Mouse (Mus musculus): ENCODE data around the gene Cabin1. TPM values are rescaled to one million over a fixed set of nuclear protein-coding genes. Genes with fewer than 3 reads are reported as not detected.

Cabin1 gene
- polyA plus RNA-seq, 1 experiment: 82.3 TPM

DNA sequence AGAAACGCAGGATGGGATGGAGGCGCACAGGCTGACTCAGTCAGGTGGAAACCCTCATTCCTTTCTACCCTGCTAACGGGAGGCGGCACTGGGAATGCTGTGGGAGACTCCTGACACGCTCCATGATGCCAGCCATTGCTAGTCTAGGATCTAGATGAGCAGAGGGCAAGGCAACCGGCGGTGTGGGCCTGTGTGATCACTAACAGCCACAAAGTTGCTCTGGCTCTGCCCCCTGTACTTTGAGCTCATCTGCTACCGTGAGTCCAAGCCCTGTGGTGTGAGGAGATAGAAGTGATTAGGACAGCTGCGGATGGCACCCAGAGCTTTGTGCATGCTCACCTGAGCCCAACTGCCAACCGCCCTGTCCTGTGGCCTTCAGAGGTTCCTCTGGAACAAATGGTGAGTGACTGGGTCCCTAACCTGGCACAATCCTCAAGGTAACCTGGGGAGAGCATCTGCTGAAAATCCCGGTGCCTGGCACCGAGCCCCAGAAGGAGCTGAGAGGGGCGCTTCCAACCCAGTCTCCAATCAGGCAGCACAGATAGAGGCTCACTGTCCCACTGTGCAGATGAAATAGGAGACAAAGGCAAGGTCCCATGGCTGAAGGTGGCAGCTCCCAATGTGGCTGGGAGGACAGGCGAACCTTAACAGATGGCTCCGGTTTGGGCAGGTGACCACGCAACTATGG lies 112.6 kb downstream of the Cabin1 start:
- DNase-seq: no peak
- Histone ChIP-seq H3K27me3 (ENCODE audit: control insufficient read depth, insufficient read depth, low read length) (no peaks in the 10 kb centered on the region), H3K4me1 (replicated peaks; ENCODE audit: control insufficient read depth, insufficient read depth, low read length) (no peaks in the 10 kb centered on the region), H3K27ac (ENCODE audit: control insufficient read depth, insufficient read depth, low read length) (no peak overlapping the region), H3K36me3 (ENCODE audit: control insufficient read depth, insufficient read depth, low read length) (peaks cover 42% of the 10 kb centered on the region), H3K4me3 (ENCODE audit: control insufficient read depth, insufficient read depth, low read length) (no peak overlapping the region)
- WGBS: 97% methylated on average over 16 of the region's 16 CpGs
- TF ChIP-seq POLR2A (IDR thresholded peaks at IDR 0.05; ENCODE audit: control insufficient read depth, extremely low read depth, insufficient read depth, low read length, poor library complexity) (no peak), CTCF (IDR thresholded peaks at IDR 0.05; ENCODE audit: borderline replicate concordance, control insufficient read depth, extremely low read depth, insufficient read depth, low read length, poor library complexity) (no peak)

DNA sequence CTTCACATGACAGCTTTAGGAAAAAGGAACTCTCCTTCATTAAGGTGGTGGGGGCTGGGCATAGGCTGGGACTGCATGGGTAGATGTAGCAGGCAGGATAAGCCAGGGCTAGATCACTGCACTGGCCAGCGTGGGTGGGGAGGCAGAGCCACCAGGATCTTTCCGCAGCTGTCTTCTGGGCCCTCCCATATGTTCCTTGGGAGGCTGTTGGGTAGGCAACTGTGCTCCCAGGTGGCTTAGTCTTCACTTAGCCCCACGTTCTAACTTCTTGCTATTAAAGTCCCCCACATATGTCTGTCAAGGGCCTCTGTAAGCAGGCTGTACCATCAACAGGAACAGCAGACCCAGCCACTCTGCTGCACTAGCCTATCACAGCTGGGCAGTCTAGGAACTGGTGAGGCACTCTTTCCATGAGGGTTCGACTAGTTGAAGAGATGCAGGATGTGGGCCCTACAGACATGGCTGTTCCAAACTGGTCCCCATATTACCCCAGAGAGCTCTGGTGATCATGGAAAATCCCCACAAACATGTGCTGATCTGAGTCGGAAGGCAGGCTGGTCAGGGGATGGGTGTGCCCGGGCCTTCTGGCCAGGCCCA lies 113.7 kb downstream of the Cabin1 start:
- no peaks in the 10 kb centered on the region for H3K4me1 ChIP-seq (replicated peaks; ENCODE audit: control insufficient read depth, insufficient read depth, low read length)
- no peak overlapping the region for H3K27ac ChIP-seq (ENCODE audit: control insufficient read depth, insufficient read depth, low read length)
- H3K4me3 ChIP-seq (ENCODE audit: control insufficient read depth, insufficient read depth, low read length): no peak overlapping the region
- peaks cover 37% of the 10 kb centered on the region for H3K36me3 ChIP-seq (ENCODE audit: control insufficient read depth, insufficient read depth, low read length)
- TF ChIP-seq POLR2A (IDR thresholded peaks at IDR 0.05; ENCODE audit: control insufficient read depth, extremely low read depth, insufficient read depth, low read length, poor library complexity): no peak
- TF ChIP-seq CTCF (IDR thresholded peaks at IDR 0.05; ENCODE audit: borderline replicate concordance, control insufficient read depth, extremely low read depth, insufficient read depth, low read length, poor library complexity): no peak
- no peaks in the 10 kb centered on the region for H3K27me3 ChIP-seq (ENCODE audit: control insufficient read depth, insufficient read depth, low read length)
- WGBS: 94% methylated on average over 6 of the region's 6 CpGs
- no peak for DNase-seq

DNA sequence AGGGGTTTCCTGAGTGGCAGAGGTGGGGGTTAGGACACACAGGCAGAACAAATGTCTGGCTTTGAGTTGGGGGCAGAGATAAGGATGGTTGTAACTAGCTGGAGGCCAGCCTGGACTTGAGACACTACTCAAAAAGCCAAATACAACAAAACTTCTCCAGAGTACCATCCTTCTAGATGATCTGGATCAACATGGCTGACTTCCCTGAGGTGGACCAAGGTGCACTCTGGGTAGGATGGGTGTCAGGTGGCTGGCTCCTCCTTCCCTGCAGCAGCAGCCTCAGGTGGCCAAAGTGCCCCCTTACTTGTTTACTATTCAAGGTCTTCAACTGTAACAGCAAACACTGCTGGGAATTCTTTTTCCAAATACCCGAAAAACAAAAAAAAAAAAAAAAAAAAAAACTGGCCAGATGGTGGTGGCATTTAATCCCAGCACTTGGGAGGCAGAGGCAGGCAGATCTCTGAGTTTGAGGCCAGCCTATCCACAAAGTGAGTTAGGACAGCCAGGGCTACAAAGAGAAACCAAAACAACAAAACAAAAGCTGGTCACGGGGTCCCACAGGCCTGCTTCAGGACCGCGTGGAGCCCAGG lies 114.6 kb downstream of the Cabin1 start:
- no peaks in the 10 kb centered on the region for H3K4me1 ChIP-seq (replicated peaks; ENCODE audit: control insufficient read depth, insufficient read depth, low read length)
- H3K36me3 ChIP-seq (ENCODE audit: control insufficient read depth, insufficient read depth, low read length): peaks cover 37% of the 10 kb centered on the region
- no peak for DNase-seq
- no peaks in the 10 kb centered on the region for H3K27me3 ChIP-seq (ENCODE audit: control insufficient read depth, insufficient read depth, low read length)
- H3K4me3 ChIP-seq (ENCODE audit: control insufficient read depth, insufficient read depth, low read length): no peak overlapping the region
- TF ChIP-seq CTCF (IDR thresholded peaks at IDR 0.05; ENCODE audit: borderline replicate concordance, control insufficient read depth, extremely low read depth, insufficient read depth, low read length, poor library complexity) (no peak), POLR2A (IDR thresholded peaks at IDR 0.05; ENCODE audit: control insufficient read depth, extremely low read depth, insufficient read depth, low read length, poor library complexity) (no peak)
- no peak overlapping the region for H3K27ac ChIP-seq (ENCODE audit: control insufficient read depth, insufficient read depth, low read length)
- WGBS: 92% methylated on average over 4 of the region's 4 CpGs

- peaks cover 37% of the 10 kb centered on the region for H3K36me3 ChIP-seq (ENCODE audit: control insufficient read depth, insufficient read depth, low read length)
- H3K27me3 ChIP-seq (ENCODE audit: control insufficient read depth, insufficient read depth, low read length): no peaks in the 10 kb centered on the region
- no peak for DNase-seq
- no peak overlapping the region for H3K27ac ChIP-seq (ENCODE audit: control insufficient read depth, insufficient read depth, low read length)
- peaks cover 2% of the 10 kb centered on the region for H3K4me1 ChIP-seq (replicated peaks; ENCODE audit: control insufficient read depth, insufficient read depth, low read length)
- 96% methylated on average over 7 of the region's 7 CpGs for WGBS
- H3K4me3 ChIP-seq (ENCODE audit: control insufficient read depth, insufficient read depth, low read length): no peak overlapping the region
- no peak for TF ChIP-seq CTCF (IDR thresholded peaks at IDR 0.05; ENCODE audit: borderline replicate concordance, control insufficient read depth, extremely low read depth, insufficient read depth, low read length, poor library complexity)
- TF ChIP-seq POLR2A (IDR thresholded peaks at IDR 0.05; ENCODE audit: control insufficient read depth, extremely low read depth, insufficient read depth, low read length, poor library complexity): no peak
These were observed 115.1 kb downstream of the Cabin1 start for GRCm38 (mm10) chr10:75649001-75649400.

- TF ChIP-seq POLR2A (IDR thresholded peaks at IDR 0.05; ENCODE audit: control insufficient read depth, extremely low read depth, insufficient read depth, low read length, poor library complexity) (no peak), CTCF (IDR thresholded peaks at IDR 0.05; ENCODE audit: borderline replicate concordance, control insufficient read depth, extremely low read depth, insufficient read depth, low read length, poor library complexity) (no peak)
- Histone ChIP-seq H3K4me1 (replicated peaks; ENCODE audit: control insufficient read depth, insufficient read depth, low read length) (peaks cover 5% of the 10 kb centered on the region), H3K27ac (ENCODE audit: control insufficient read depth, insufficient read depth, low read length) (no peak overlapping the region), H3K4me3 (ENCODE audit: control insufficient read depth, insufficient read depth, low read length) (no peak overlapping the region), H3K36me3 (ENCODE audit: control insufficient read depth, insufficient read depth, low read length) (peaks cover 33% of the 10 kb centered on the region), H3K27me3 (ENCODE audit: control insufficient read depth, insufficient read depth, low read length) (no peaks in the 10 kb centered on the region)
- 98% methylated on average over 6 of the region's 6 CpGs for WGBS
- no peak for DNase-seq
These were observed 116.0 kb downstream of the Cabin1 start for GRCm38 (mm10) chr10:75648091-75648490.

GRCm38 (mm10) chr10:75647362-75647761 lies 116.8 kb downstream of the Cabin1 start:
- H3K36me3 ChIP-seq (ENCODE audit: control insufficient read depth, insufficient read depth, low read length): peaks cover 26% of the 10 kb centered on the region
- no peaks in the 10 kb centered on the region for H3K27me3 ChIP-seq (ENCODE audit: control insufficient read depth, insufficient read depth, low read length)
- peaks cover 12% of the 10 kb centered on the region for H3K4me1 ChIP-seq (replicated peaks; ENCODE audit: control insufficient read depth, insufficient read depth, low read length)
- 91% methylated on average over 3 of the region's 3 CpGs for WGBS
- no peak overlapping the region for H3K4me3 ChIP-seq (ENCODE audit: control insufficient read depth, insufficient read depth, low read length)
- TF ChIP-seq CTCF (IDR thresholded peaks at IDR 0.05; ENCODE audit: borderline replicate concordance, control insufficient read depth, extremely low read depth, insufficient read depth, low read length, poor library complexity) (no peak), POLR2A (IDR thresholded peaks at IDR 0.05; ENCODE audit: control insufficient read depth, extremely low read depth, insufficient read depth, low read length, poor library complexity) (no peak)
- DNase-seq: no peak
- no peak overlapping the region for H3K27ac ChIP-seq (ENCODE audit: control insufficient read depth, insufficient read depth, low read length)

Data from thymus, adult 2 months (tissue).